Mouse (Mus musculus) right cerebral cortex, postnatal 36 days (tissue): ENCODE results near the gene B4galnt3.

Experiments
- DNase-seq, 2 experiments: peaks; one replicate each; pipeline ENCODE4 v3.0.0; 2022; ENCODE audit warnings: low spot score in 2 of 2, mixed read lengths in 1 of 2

The B4galnt3 gene

GRCm38 (mm10) chr6:120222669-120223068 is 71.7 kb downstream of the B4galnt3 start:
- DNase-seq: peak; percentile 14 to 21

- DNase-seq: no peak
These were observed 75.1 kb downstream of the B4galnt3 start for GRCm38 (mm10) chr6:120219281-120219680.

- no peak for DNase-seq
These were observed 77.7 kb downstream of the B4galnt3 start for GRCm38 (mm10) chr6:120216702-120217101.

- no peak for DNase-seq
These were observed 82.8 kb downstream of the B4galnt3 start for GRCm38 (mm10) chr6:120211536-120211935.

GRCm38 (mm10) chr6:120206586-120206985 is 87.8 kb downstream of the B4galnt3 start:
- DNase-seq: no peak

- DNase-seq: no peak
These were observed 92.0 kb downstream of the B4galnt3 start for GRCm38 (mm10) chr6:120202406-120202805.

GRCm38 (mm10) chr6:120201956-120202355 is 92.4 kb downstream of the B4galnt3 start:
- DNase-seq: no peak

GRCm38 (mm10) chr6:120199638-120200394 is 94.5 kb downstream of the B4galnt3 start:
- DNase-seq: no peak

- DNase-seq: peak; percentile 17 to 33
These were observed 96.4 kb downstream of the B4galnt3 start for GRCm38 (mm10) chr6:120197964-120198363.

GRCm38 (mm10) chr6:120196837-120197236 is 97.5 kb downstream of the B4galnt3 start:
- no peak for DNase-seq

- no peak for DNase-seq
These were observed 99.4 kb downstream of the B4galnt3 start for GRCm38 (mm10) chr6:120194963-120195362.

GRCm38 (mm10) chr6:120194305-120194704 is 100.1 kb downstream of the B4galnt3 start:
- no peak for DNase-seq

GRCm38 (mm10) chr6:120193793-120194192 is 100.6 kb downstream of the B4galnt3 start:
- DNase-seq: no peak

- DNase-seq: peak; percentile 66 to 67
These were observed 101.2 kb downstream of the B4galnt3 start for GRCm38 (mm10) chr6:120193174-120193573.

GRCm38 (mm10) chr6:120192211-120192870 is 102.0 kb downstream of the B4galnt3 start:
- DNase-seq: peak in 1 of 2 experiments; percentile 20

GRCm38 (mm10) chr6:120191396-120192170 is 102.8 kb downstream of the B4galnt3 start:
- no peak for DNase-seq

GRCm38 (mm10) chr6:120190912-120191311 is 103.4 kb downstream of the B4galnt3 start:
- no peak for DNase-seq

GRCm38 (mm10) chr6:120190365-120190764 is 104.0 kb downstream of the B4galnt3 start:
- DNase-seq: no peak

- DNase-seq: no peak
These were observed 105.1 kb downstream of the B4galnt3 start for GRCm38 (mm10) chr6:120189287-120189686.

GRCm38 (mm10) chr6:120188376-120189235 is 105.8 kb downstream of the B4galnt3 start:
- DNase-seq: no peak

- DNase-seq: no peak
These were observed 106.7 kb downstream of the B4galnt3 start for GRCm38 (mm10) chr6:120187587-120188176.
